Mouse (Mus musculus) embryonic facial prominence, embryonic 12.5 days (tissue): ENCODE data around the gene Ust. TPM values are rescaled to one million over a fixed set of nuclear protein-coding genes. Genes with fewer than 3 reads are reported as not detected.

Source experiments
- ATAC-seq: fragments of 200-750 bp; cut with Nextera tagmentation; 2 replicates; pipeline ENCODE4 v1.8.0; 2017; ENCODE audit not compliant: insufficient number of reproducible peaks, insufficient read depth, low FRiP score, low TSS enrichment
- H3K27ac ChIP-seq: fragments of 300-500 bp; sonication (generic); 2 replicates; pipeline ENCODE4 v1.5.1; 2016; ENCODE audit warnings: mild to moderate bottlenecking
- H3K27me3 ChIP-seq: fragments of 300-500 bp; sonication (generic); 2 replicates; pipeline ENCODE4 v1.6.1; 2016; ENCODE audit warnings: mild to moderate bottlenecking, moderate library complexity
- H3K36me3 ChIP-seq: fragments of 300-500 bp; sonication (generic); 2 replicates; pipeline ENCODE4 v1.6.1; 2016; ENCODE audit warnings: mild to moderate bottlenecking
- H3K4me1 ChIP-seq: fragments of 300-500 bp; sonication (generic); 2 replicates; pipeline ENCODE4 v1.6.1; 2016
- H3K4me2 ChIP-seq: fragments of 300-500 bp; sonication (generic); replicated peaks from 2 replicates; pipeline ENCODE4 v1.6.1; 2016; ENCODE audit warnings: mild to moderate bottlenecking, moderate library complexity
- H3K4me3 ChIP-seq: fragments of 300-500 bp; sonication (generic); 2 replicates; pipeline ENCODE4 v1.5.1; 2016; ENCODE audit warnings: mild to moderate bottlenecking
- H3K9ac ChIP-seq: fragments of 300-500 bp; sonication (generic); 2 replicates; pipeline ENCODE4 v1.6.1; 2016; ENCODE audit warnings: mild to moderate bottlenecking, moderate library complexity
- H3K9me3 ChIP-seq: fragments of 300-500 bp; sonication (generic); 2 replicates; pipeline ENCODE4 v1.6.1; 2016; ENCODE audit warnings: mild to moderate bottlenecking, moderate library complexity
- WGBS: fragments of 180-500 bp; shearing (Covaris S2); methylation state at CpG from one replicate; pipeline ENCODE4 v1.1.7; 2016; 5-methylcytosine and 5-hydroxymethylcytosine counted together
- polyA plus RNA-seq: library from polyadenylated mRNA; unstranded; fragments of >200 nt; fragmentation: Nextera tagmentation; extraction: Ambion mirVana; gene quantifications from 2 replicates; pipeline ENCODE4 v1.2.1, GENCODE M21; 2016

The Ust gene
- polyA plus RNA-seq, 1 experiment from 2014 or later: 7.3 TPM

DNA sequence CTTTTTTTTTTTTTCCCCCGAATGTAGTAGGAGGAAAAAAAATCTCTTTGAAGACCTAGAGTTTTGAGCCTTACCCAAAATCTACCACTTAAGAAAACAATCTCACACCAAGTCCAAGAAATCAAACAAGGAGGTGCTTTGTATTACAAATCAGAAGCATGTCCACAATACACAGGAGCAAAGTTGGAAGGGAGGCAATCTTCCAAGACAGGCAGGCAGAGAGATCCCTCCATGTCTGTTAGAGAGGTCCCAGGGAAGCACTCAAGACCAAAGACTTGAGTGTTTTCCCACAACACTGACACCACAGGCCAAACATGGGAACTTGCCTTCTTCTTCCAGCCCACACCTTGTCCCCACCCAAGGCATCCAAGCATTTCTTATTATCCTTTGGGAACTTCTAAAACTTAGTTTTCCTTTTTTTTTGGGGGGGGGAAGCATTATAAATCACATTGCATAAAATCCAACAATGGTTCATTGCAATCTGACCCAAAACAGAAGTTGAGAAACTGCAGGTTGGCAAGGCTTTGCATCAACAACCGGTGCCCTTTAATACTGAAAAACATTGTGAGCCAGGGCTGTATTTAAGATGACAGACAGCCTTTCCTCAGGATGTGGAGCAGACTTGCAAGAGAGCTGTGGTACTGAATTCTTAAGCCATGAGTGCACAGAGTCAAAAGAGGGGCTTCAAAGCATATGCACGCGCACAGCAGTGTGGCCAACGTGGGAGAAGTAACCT, 49.8 kb downstream of the Ust start:
- Histone ChIP-seq H3K36me3 (no peaks in the 10 kb centered on the region), H3K4me1 (peaks cover 14% of the 10 kb centered on the region), H3K9me3 (no peaks in the 10 kb centered on the region), H3K4me3 (no peak overlapping the region), H3K27ac (no peak overlapping the region), H3K4me2 (no peak overlapping the region), H3K27me3 (no peaks in the 10 kb centered on the region), H3K9ac (no peak overlapping the region)
- WGBS: 70% methylated on average over 5 of the region's 5 CpGs
- no peak for ATAC-seq

DNA sequence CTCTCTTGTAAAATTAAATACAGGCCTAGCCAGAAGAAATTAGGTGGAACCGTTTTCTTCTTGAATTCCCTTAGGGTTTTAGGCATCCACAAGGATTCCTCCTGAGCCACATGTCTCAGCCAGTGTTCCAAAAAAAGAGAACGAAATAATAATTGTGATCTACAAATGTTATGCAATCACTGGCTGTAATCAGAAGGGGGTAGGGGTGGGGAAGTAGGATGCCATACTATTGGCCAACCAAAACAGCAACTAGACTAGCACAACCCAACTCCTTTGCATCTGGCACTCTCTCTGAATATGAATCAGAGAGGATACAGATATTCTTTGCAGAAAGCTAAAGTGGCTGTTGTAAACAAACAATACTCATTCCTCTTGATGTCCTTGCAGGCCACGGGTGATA, 52.7 kb downstream of the Ust start:
- 61% methylated on average over 3 of the region's 3 CpGs for WGBS

DNA sequence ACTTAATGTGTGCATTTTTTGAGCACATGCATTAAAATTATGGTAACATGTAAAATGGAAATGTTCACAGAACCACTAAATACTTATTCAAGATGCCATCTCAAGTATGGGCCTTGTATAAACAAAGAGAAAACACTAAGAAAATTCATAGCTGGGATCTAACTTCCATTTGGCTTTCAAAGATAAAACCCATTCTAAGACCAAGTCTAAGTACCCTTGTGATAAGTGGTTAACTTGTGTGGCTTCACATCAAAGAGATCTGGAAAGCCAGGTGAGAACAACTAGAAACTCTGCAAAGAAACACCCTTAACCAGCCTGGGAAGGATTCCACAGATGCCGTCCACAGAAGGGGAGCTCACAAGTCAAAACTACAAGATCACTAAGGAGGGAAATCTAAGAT, 53.4 kb downstream of the Ust start:
- no peaks in the 10 kb centered on the region for H3K36me3 ChIP-seq
- H3K4me3 ChIP-seq: no peak overlapping the region
- H3K9me3 ChIP-seq: no peaks in the 10 kb centered on the region
- H3K27ac ChIP-seq: no peak overlapping the region
- no peak overlapping the region for H3K4me2 ChIP-seq
- H3K9ac ChIP-seq: no peak overlapping the region
- WGBS: 81% methylated on average over 1 of the region's 1 CpGs
- H3K4me1 ChIP-seq: peaks cover 10% of the 10 kb centered on the region
- H3K27me3 ChIP-seq: no peaks in the 10 kb centered on the region
- ATAC-seq: no peak

More for the DNA sequence above, 52.7 kb downstream of the Ust start:
- no peaks in the 10 kb centered on the region for H3K27me3 ChIP-seq
- H3K4me1 ChIP-seq: peaks cover 16% of the 10 kb centered on the region
- no peaks in the 10 kb centered on the region for H3K9me3 ChIP-seq
- H3K4me2 ChIP-seq: no peak overlapping the region
- H3K27ac ChIP-seq: no peak overlapping the region
- no peaks in the 10 kb centered on the region for H3K36me3 ChIP-seq
- H3K4me3 ChIP-seq: no peak overlapping the region
- no peak overlapping the region for H3K9ac ChIP-seq
- no peak for ATAC-seq

DNA sequence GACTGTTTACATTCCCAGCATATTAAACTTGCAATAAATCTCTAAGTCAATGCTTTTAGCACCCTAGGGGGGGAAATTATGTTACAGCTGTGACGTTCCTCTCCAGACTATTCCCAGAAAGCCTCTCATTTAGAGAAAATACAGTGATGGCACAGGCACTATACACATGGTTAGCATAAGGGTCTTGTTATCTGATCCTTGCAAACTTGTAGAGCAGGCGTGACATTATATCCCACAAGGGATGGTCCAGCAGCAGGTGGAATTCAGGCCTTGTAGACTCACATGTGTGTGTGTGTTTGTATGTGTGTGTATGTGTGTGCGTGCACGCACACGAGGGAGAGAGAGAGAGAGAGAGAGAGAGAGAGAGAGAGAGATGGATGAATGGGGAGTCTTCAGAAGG, 57.3 kb downstream of the Ust start:
- Histone ChIP-seq H3K4me2 (no peak overlapping the region), H3K4me3 (no peak overlapping the region), H3K27ac (no peak overlapping the region), H3K36me3 (no peaks in the 10 kb centered on the region), H3K4me1 (peaks cover 5% of the 10 kb centered on the region; the same call in 1 of the 2 replicates), H3K27me3 (no peaks in the 10 kb centered on the region), H3K9me3 (no peaks in the 10 kb centered on the region), H3K9ac (no peak overlapping the region)
- WGBS: 52% methylated on average over 5 of the region's 5 CpGs
- no peak for ATAC-seq

DNA sequence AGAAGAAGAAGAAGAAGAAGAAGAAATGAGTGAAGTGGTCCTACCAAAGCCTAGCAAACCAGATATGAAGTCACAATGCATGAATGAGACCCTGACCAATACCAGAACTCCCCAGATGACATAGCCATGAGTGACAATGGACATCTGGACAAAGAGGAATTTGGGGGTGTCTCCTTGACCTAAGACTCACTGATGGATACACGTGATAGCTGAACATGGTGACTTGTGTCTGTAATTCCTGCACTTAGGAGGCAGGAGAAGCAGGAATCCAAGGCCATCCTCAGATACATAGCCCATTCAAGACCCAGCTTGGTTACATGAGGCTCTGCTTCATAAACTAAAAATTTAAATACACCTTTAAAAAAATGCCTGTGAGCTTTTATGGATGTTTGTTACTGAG, 63.9 kb downstream of the Ust start:
- 52% methylated on average over 1 of the region's 1 CpGs for WGBS
- no peak for ATAC-seq
- H3K9ac ChIP-seq: no peak overlapping the region
- no peak overlapping the region for H3K4me3 ChIP-seq
- no peaks in the 10 kb centered on the region for H3K4me1 ChIP-seq
- H3K36me3 ChIP-seq: no peaks in the 10 kb centered on the region
- no peaks in the 10 kb centered on the region for H3K27me3 ChIP-seq
- H3K4me2 ChIP-seq: no peak overlapping the region
- H3K27ac ChIP-seq: no peak overlapping the region
- H3K9me3 ChIP-seq: no peaks in the 10 kb centered on the region

DNA sequence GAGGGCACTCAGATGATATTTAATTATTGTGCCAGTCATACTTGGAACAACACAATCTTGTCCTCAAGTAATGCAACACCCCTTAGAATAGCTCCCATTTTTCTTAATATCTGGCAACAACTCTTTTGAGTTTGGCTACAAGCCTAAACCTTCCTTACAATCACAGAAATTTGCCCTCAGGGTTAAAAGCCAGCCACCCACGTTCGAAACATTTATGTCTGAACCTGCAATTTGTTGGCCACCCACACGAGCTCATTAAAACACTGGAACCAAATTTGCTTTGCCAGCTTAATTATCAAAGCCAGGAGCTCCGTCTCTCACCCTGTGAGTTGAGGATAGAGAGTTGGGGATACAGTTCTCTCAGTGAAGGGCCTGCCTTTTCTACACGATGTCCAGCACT, 70.9 kb downstream of the Ust start:
- Histone ChIP-seq H3K36me3 (no peaks in the 10 kb centered on the region), H3K9me3 (no peaks in the 10 kb centered on the region), H3K4me2 (no peak overlapping the region), H3K4me1 (peaks cover 8% of the 10 kb centered on the region; the same call in 1 of the 2 replicates), H3K4me3 (no peak overlapping the region), H3K9ac (no peak overlapping the region), H3K27ac (no peak overlapping the region), H3K27me3 (no peaks in the 10 kb centered on the region)
- 42% methylated on average over 5 of the region's 5 CpGs for WGBS
- ATAC-seq: no peak

DNA sequence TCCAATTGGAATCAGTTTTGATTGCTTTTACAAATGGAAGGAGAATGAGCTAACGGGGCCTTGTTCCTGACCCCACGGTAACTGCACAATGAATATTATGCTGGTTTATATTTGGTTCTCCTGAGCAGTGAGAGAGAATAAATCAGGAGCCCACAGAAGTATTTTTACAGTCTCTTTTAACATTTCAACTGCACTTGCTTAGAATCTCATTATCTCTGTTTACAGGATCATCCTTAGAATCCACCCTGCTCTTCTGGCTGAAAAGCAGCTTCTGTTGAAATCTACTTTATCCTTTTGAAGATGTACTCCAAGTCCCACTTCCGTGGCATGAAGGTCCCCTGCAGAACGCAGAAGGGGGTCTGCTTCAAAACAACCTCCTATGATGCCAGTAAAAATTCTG, 71.7 kb downstream of the Ust start:
- Histone ChIP-seq H3K36me3 (no peaks in the 10 kb centered on the region), H3K9me3 (no peaks in the 10 kb centered on the region), H3K4me2 (no peak overlapping the region), H3K27me3 (no peaks in the 10 kb centered on the region), H3K27ac (no peak overlapping the region), H3K4me3 (no peak overlapping the region), H3K4me1 (peaks cover 8% of the 10 kb centered on the region; the same call in 1 of the 2 replicates), H3K9ac (no peak overlapping the region)
- WGBS: 55% methylated on average over 4 of the region's 4 CpGs
- no peak for ATAC-seq

DNA sequence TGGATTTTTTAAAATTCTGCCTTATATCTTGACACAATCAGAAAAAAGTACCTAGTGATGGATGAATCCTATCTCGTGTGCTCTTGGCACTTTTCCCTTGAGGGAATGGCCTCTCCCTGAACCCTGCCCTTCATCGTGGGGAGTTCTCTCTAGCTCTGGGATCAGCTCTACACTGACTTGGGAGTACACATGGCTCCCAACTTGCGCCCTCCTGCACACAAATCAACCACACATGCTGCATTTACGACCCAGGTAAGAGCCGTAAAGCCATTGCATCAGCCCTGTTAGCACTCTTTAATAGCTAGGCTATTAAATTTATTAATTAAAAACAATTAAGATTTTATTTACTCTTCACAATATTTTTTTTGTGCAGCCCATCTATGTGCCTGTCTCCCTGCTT, 74.6 kb downstream of the Ust start:
- WGBS: 77% methylated on average over 5 of the region's 5 CpGs

DNA sequence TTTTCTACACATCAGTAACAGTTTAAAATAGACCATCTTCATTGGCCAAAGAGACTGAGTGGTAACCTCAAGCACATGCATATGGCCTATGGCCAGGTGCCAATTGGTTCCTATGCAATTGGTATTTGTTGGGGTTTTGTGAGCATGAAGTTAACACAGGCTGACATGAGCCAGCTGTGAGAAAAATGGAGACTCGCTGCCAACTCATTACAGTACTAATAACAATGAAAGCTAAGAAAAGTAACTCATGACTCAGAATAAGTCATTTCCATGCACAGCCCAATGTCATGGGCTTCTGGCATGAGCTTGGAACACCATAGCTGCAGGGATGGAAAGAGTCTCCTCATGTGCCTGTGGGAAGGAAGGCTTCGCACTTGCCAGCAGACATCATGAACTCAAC, 86.8 kb downstream of the Ust start:
- Histone ChIP-seq H3K9me3 (no peaks in the 10 kb centered on the region), H3K27ac (no peak overlapping the region), H3K9ac (no peak overlapping the region), H3K36me3 (no peaks in the 10 kb centered on the region), H3K4me2 (no peak overlapping the region), H3K4me3 (no peak overlapping the region), H3K4me1 (peaks cover 18% of the 10 kb centered on the region; the same call in 1 of the 2 replicates), H3K27me3 (no peaks in the 10 kb centered on the region)
- ATAC-seq: no peak
- WGBS: 90% methylated on average over 2 of the region's 2 CpGs

More for the DNA sequence above, 74.6 kb downstream of the Ust start:
- Histone ChIP-seq H3K27me3 (no peaks in the 10 kb centered on the region), H3K27ac (no peak overlapping the region), H3K36me3 (no peaks in the 10 kb centered on the region), H3K9ac (no peak overlapping the region), H3K9me3 (no peaks in the 10 kb centered on the region), H3K4me2 (no peak overlapping the region), H3K4me1 (peaks cover 8% of the 10 kb centered on the region; the same call in 1 of the 2 replicates), H3K4me3 (no peak overlapping the region)
- ATAC-seq: no peak

DNA sequence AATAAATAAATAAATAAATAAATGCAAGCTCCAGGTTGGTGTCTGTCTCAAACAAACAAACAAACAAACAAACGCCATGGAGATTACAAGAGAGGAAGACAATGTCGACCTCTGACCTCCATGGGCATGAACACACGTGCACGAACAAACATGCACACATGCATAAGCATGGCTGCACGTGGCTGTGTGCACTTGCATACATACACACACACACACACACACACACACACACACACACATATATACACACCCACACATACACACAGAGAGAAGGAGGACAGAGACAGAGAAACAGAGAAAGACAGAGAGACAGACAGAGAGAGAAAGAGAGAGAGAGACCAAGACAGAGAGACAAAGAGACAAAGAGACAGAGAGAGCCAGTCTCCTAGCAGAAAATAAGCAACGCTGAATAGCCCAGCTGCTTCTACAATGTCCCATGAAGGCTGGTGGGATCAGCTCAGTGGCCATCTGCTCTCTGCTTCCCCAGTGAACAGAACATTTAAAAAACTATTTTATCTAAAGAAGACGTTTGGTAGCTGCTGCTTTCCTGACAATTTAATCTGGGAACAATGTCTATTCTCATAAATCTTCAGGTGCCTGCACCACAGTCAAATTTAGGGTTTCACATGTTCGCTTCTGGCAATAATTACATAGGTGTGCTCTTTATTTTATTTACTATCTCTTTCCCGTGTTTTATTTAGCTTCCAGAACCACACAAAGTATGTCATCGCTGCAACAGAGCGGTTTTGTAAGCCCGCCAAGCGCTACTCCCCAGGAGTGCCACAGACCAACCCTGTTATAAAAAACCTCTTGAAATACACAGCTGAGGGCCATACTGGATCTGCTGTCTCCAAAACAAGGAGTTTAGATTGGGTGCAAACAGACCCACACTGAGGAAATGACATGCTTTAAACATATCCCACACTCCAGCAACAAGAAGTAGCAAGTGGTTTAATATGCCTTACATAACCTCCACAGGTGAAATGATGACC, 89.5 kb downstream of the Ust start:
- 82% methylated on average over 13 of the region's 13 CpGs for WGBS
- no peak overlapping the region for H3K9ac ChIP-seq
- no peak overlapping the region for H3K4me2 ChIP-seq
- H3K27ac ChIP-seq: no peak overlapping the region
- no peaks in the 10 kb centered on the region for H3K27me3 ChIP-seq
- H3K4me3 ChIP-seq: no peak overlapping the region
- H3K4me1 ChIP-seq: peaks cover 18% of the 10 kb centered on the region; the same call in 1 of the 2 replicates
- no peak for ATAC-seq
- no peaks in the 10 kb centered on the region for H3K9me3 ChIP-seq
- H3K36me3 ChIP-seq: no peaks in the 10 kb centered on the region

DNA sequence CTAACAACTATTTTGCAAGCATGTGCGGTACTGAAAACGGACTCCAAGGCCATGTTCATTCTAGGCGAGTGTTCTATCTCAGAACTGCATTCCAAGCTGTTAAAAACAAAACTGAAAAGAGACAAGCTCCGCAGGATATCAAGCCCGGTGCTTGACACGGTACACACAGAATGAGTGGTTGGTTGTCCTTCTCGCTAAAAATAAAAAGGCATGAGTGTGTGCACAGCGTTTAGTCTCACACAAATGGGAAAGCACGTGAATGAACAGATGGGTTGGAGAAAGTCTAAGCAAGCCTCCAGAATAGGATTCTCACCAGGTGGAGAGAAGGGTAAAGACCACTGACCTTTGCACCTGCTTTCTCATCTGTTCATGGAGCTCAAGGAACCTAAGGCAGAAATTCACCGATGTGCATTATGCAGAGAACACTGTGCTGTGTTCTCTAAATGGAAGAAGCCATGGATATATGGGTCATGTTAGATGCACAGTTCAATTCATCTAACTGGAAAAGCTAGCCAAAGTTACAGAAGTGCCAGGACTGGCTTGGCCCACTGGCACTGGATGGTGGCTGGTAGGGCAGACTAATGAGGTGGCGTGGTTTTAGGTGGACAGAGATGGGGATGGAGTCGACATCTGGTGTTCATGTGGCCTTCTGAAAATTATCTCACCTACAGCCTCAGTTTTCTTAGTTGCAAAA, 90.8 kb downstream of the Ust start:
- Histone ChIP-seq H3K4me3 (no peak overlapping the region), H3K36me3 (no peaks in the 10 kb centered on the region), H3K27me3 (no peaks in the 10 kb centered on the region), H3K4me1 (peaks cover 18% of the 10 kb centered on the region; the same call in 1 of the 2 replicates), H3K9me3 (no peaks in the 10 kb centered on the region), H3K27ac (no peak overlapping the region), H3K9ac (no peak overlapping the region), H3K4me2 (no peak overlapping the region)
- WGBS: 86% methylated on average over 12 of the region's 12 CpGs
- no peak for ATAC-seq
